Mouse (Mus musculus): Measurements from ENCODE around the gene Rbx1.
A peak's percentile ranks its signal among the peaks of the same experiment; 100 is the strongest.

The Rbx1 gene

GRCm38 (mm10) chr15:81483691-81484090 is 17.6 kb downstream of the Rbx1 start:
- DNase-seq (ENCODE audit: low spot score in 2 of 2) = no peak

GRCm38 (mm10) chr15:81485483-81485882 is 19.4 kb downstream of the Rbx1 start:
- DNase-seq (ENCODE audit: low spot score in 2 of 2) = no peak

GRCm38 (mm10) chr15:81503466-81503865 is 37.4 kb downstream of the Rbx1 start:
- no peak for DNase-seq (ENCODE audit: low spot score in 2 of 2)

GRCm38 (mm10) chr15:81503995-81504394 is 37.9 kb downstream of the Rbx1 start:
- DNase-seq (ENCODE audit: low spot score in 2 of 2) = no peak

GRCm38 (mm10) chr15:81507201-81507600 is 41.1 kb downstream of the Rbx1 start:
- peak; percentile 38 to 63 for DNase-seq (ENCODE audit: low spot score in 2 of 2)

GRCm38 (mm10) chr15:81510621-81511020 is 44.5 kb downstream of the Rbx1 start:
- no peak for DNase-seq (ENCODE audit: low spot score in 2 of 2)

GRCm38 (mm10) chr15:81511601-81512261 is 45.6 kb downstream of the Rbx1 start:
- peak in 1 of 2 experiments; percentile 53 for DNase-seq (ENCODE audit: low spot score in 2 of 2)

- peak; percentile 77 to 87 for DNase-seq (ENCODE audit: low spot score in 2 of 2)
Measured at GRCm38 (mm10) chr15:81514111-81514971, 48.2 kb downstream of the Rbx1 start.

GRCm38 (mm10) chr15:81515221-81515620 is 49.1 kb downstream of the Rbx1 start:
- DNase-seq (ENCODE audit: low spot score in 2 of 2) = no peak

GRCm38 (mm10) chr15:81518031-81518430 is 51.9 kb downstream of the Rbx1 start:
- DNase-seq (ENCODE audit: low spot score in 2 of 2) = no peak

GRCm38 (mm10) chr15:81518761-81519160 is 52.7 kb downstream of the Rbx1 start:
- no peak for DNase-seq (ENCODE audit: low spot score in 2 of 2)

GRCm38 (mm10) chr15:81522036-81522751 is 56.1 kb downstream of the Rbx1 start:
- DNase-seq (ENCODE audit: low spot score in 2 of 2) = peak; percentile 51 to 65

GRCm38 (mm10) chr15:81522761-81523168 is 56.7 kb downstream of the Rbx1 start:
- DNase-seq (ENCODE audit: low spot score in 2 of 2) = no peak

GRCm38 (mm10) chr15:81523169-81523871 is 57.2 kb downstream of the Rbx1 start:
- peak; percentile 92 to 97 for DNase-seq (ENCODE audit: low spot score in 2 of 2)

GRCm38 (mm10) chr15:81523901-81524300 is 57.8 kb downstream of the Rbx1 start:
- no peak for DNase-seq (ENCODE audit: low spot score in 2 of 2)
